Mouse (Mus musculus) lung, embryonic 14.5 days (tissue): ENCODE results near the gene Nudt16l1. TPM values are rescaled to one million over a fixed set of nuclear protein-coding genes. Genes with fewer than 3 reads are reported as not detected.

Source experiments
- ATAC-seq: fragments of 200-750 bp; cut with Nextera tagmentation; 2 replicates; pipeline ENCODE4 v1.8.0; 2017; ENCODE audit warnings: mild to moderate bottlenecking, moderate TSS enrichment, moderate library complexity; ENCODE audit not compliant: insufficient read depth
- DNase-seq: peaks from one replicate; pipeline ENCODE4 v3.0.0-alpha.2; 2015
- H3K27ac ChIP-seq: fragments of 300-500 bp; sonication (generic); 2 replicates; pipeline ENCODE4 v1.5.1; 2014; ENCODE audit warnings: low read depth, mild to moderate bottlenecking, moderate library complexity
- H3K27me3 ChIP-seq: fragments of 300-500 bp; sonication (generic); 2 replicates; pipeline ENCODE4 v1.6.1; 2014; ENCODE audit warnings: low read length, control low read depth; ENCODE audit not compliant: insufficient read depth
- H3K36me3 ChIP-seq: fragments of 300-500 bp; sonication (generic); 2 replicates; pipeline ENCODE4 v1.6.1; 2014; ENCODE audit warnings: control low read depth; ENCODE audit not compliant: insufficient read depth
- H3K4me1 ChIP-seq: fragments of 300-500 bp; sonication (generic); 2 replicates; pipeline ENCODE4 v1.6.1; 2014; ENCODE audit warnings: antibody characterized with exemption, control low read depth; ENCODE audit not compliant: insufficient read depth
- H3K4me2 ChIP-seq: fragments of 300-500 bp; sonication (generic); 2 replicates; pipeline ENCODE4 v1.6.1; 2014; ENCODE audit warnings: mild to moderate bottlenecking
- H3K4me3 ChIP-seq: fragments of 300-500 bp; sonication (generic); 2 replicates; pipeline ENCODE4 v1.5.1; 2014; ENCODE audit warnings: low read depth, low read length
- H3K9ac ChIP-seq: fragments of 300-500 bp; sonication (generic); 2 replicates; pipeline ENCODE4 v1.6.1; 2014
- H3K9me3 ChIP-seq: fragments of 300-500 bp; sonication (generic); 2 replicates; pipeline ENCODE4 v1.6.1; 2016; ENCODE audit warnings: low read depth, low read length, control low read depth
- CTCF ChIP-seq: IDR thresholded peaks from 2 replicates; pipeline ENCODE4 v1.5.1; 2016; ENCODE audit warnings: antibody characterized with exemption, low read depth
- WGBS: fragments of 180-500 bp; shearing (Covaris S2); extraction: QIAGEN DNeasy Blood & Tissue Kit; methylation state at CpG from one replicate; pipeline ENCODE4 v1.1.7; 2014; 5-methylcytosine and 5-hydroxymethylcytosine counted together
- polyA plus RNA-seq: library from polyadenylated mRNA; unstranded; fragments of >200 nt; fragmentation: Nextera tagmentation; extraction: Ambion mirVana; gene quantifications from 2 replicates; pipeline ENCODE4 v1.2.1, GENCODE M21; 2014

The Nudt16l1 gene
- polyA plus RNA-seq, 1 experiment from 2014 or later = 154 TPM

- Histone ChIP-seq H3K9ac (no peak overlapping the region), H3K4me1 (no peaks in the 10 kb centered on the region), H3K27ac (0 out of 2 replicates have a peak overlapping the region, but pooled peaks have one; percentile 36), H3K36me3 (0 out of 2 replicates have a peak, but pooled peaks cover 10% of the 10 kb centered on the region), H3K4me2 (no peak overlapping the region), H3K27me3 (no peaks in the 10 kb centered on the region), H3K9me3 (no peaks in the 10 kb centered on the region), H3K4me3 (no peak overlapping the region)
- ATAC-seq (no peak), DNase-seq (no peak)
- 87% methylated on average over 6 of the region's 6 CpGs for WGBS
- no peak for TF ChIP-seq CTCF
Measured at GRCm38 (mm10) chr16:4898881-4899280, 39.7 kb upstream of the Nudt16l1 start.

GRCm38 (mm10) chr16:4899711-4900110 lies 38.9 kb upstream of the Nudt16l1 start:
- no peak overlapping the region for H3K9ac ChIP-seq
- no peak for ATAC-seq

DNA sequence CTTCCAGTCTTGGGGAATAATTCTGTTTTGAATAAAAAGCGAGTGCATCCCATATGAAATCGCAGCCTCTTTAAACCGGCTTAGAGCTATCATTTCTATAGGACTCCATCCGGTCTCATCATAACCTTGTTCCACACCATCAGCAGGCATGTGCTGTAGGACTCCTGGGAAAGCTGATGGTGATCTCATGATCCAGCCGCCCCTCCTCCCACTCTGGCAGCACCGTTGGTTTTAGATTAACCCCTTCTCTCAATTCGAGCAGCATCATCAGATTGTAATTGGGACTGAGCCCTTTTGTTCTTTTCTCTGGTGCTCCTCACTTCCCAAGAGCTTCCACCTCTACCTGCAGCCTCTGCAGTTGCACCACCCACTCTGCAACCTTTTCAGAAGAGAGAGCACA lies 37.4 kb upstream of the Nudt16l1 start:
- WGBS = 59% methylated on average over 7 of the region's 7 CpGs

More at GRCm38 (mm10) chr16:4899711-4900110, 38.9 kb upstream of the Nudt16l1 start:
- Histone ChIP-seq H3K9me3 (no peaks in the 10 kb centered on the region), H3K27ac (peak overlapping the region; percentile 62), H3K4me2 (no peak overlapping the region; the same call in 1 of the 2 replicates), H3K4me3 (no peak overlapping the region), H3K36me3 (0 out of 2 replicates have a peak, but pooled peaks cover 5% of the 10 kb centered on the region), H3K27me3 (no peaks in the 10 kb centered on the region), H3K4me1 (no peaks in the 10 kb centered on the region)
- 38% methylated on average over 2 of the region's 2 CpGs for WGBS
- DNase-seq = peak; percentile 91
- no peak for TF ChIP-seq CTCF

GRCm38 (mm10) chr16:4902390-4902789 lies 36.2 kb upstream of the Nudt16l1 start:
- Histone ChIP-seq H3K36me3 (0 out of 2 replicates have a peak, but pooled peaks cover 4% of the 10 kb centered on the region), H3K4me2 (no peak overlapping the region), H3K27ac (no peak overlapping the region), H3K9ac (no peak overlapping the region), H3K4me1 (0 out of 2 replicates have a peak, but pooled peaks cover 7% of the 10 kb centered on the region), H3K9me3 (no peaks in the 10 kb centered on the region), H3K27me3 (no peaks in the 10 kb centered on the region), H3K4me3 (no peak overlapping the region)
- ATAC-seq = no peak
- DNase-seq = no peak
- WGBS = 75% methylated on average over 2 of the region's 2 CpGs
- no peak for TF ChIP-seq CTCF

More for the DNA sequence above, 37.4 kb upstream of the Nudt16l1 start:
- TF ChIP-seq CTCF = no peak
- DNase-seq = no peak
- 0 out of 2 replicates have a peak, but pooled peaks cover 3% of the 10 kb centered on the region for H3K36me3 ChIP-seq
- no peak overlapping the region for H3K9ac ChIP-seq
- H3K27ac ChIP-seq = no peak overlapping the region
- H3K4me3 ChIP-seq = no peak overlapping the region
- 0 out of 2 replicates have a peak, but pooled peaks cover 7% of the 10 kb centered on the region for H3K4me1 ChIP-seq
- no peaks in the 10 kb centered on the region for H3K27me3 ChIP-seq
- no peak for ATAC-seq
- no peak overlapping the region for H3K4me2 ChIP-seq
- no peaks in the 10 kb centered on the region for H3K9me3 ChIP-seq

- Histone ChIP-seq H3K4me1 (0 out of 2 replicates have a peak, but pooled peaks cover 7% of the 10 kb centered on the region), H3K27me3 (no peaks in the 10 kb centered on the region), H3K9ac (no peak overlapping the region), H3K36me3 (peaks cover 12% of the 10 kb centered on the region), H3K4me2 (no peak overlapping the region), H3K9me3 (no peaks in the 10 kb centered on the region), H3K4me3 (no peak overlapping the region), H3K27ac (no peak overlapping the region)
- 55% methylated on average over 6 of the region's 6 CpGs for WGBS
- no peak for TF ChIP-seq CTCF
- no peak for ATAC-seq
- DNase-seq = no peak
Measured at GRCm38 (mm10) chr16:4903491-4904102, 35.0 kb upstream of the Nudt16l1 start.

DNA sequence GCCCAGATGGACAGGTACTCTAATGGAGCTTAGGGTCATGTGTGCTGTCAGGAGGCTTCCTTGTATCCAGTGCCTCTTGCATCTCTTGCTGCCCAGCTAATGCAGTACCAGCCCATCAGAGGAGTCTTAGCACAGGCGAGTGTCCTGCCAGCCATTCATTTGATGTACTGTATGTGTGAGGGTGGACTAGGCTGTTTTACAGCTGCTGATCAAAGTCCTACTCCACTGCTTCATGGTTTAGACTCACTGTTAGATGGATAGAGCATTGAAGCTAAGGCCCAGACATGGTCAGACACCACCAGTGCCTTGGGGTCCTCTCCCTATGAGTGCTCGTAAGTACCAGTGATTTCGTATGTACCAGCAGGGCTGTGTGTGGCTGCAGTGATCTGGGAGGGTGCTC lies 33.7 kb upstream of the Nudt16l1 start:
- WGBS = 84% methylated on average over 3 of the region's 3 CpGs
- no peaks in the 10 kb centered on the region for H3K27me3 ChIP-seq
- peaks cover 20% of the 10 kb centered on the region for H3K36me3 ChIP-seq
- H3K4me3 ChIP-seq = no peak overlapping the region
- H3K9ac ChIP-seq = no peak overlapping the region
- H3K27ac ChIP-seq = no peak overlapping the region
- DNase-seq = no peak
- 0 out of 2 replicates have a peak, but pooled peaks cover 7% of the 10 kb centered on the region for H3K4me1 ChIP-seq
- no peaks in the 10 kb centered on the region for H3K9me3 ChIP-seq
- no peak for TF ChIP-seq CTCF
- ATAC-seq = no peak
- H3K4me2 ChIP-seq = no peak overlapping the region

DNA sequence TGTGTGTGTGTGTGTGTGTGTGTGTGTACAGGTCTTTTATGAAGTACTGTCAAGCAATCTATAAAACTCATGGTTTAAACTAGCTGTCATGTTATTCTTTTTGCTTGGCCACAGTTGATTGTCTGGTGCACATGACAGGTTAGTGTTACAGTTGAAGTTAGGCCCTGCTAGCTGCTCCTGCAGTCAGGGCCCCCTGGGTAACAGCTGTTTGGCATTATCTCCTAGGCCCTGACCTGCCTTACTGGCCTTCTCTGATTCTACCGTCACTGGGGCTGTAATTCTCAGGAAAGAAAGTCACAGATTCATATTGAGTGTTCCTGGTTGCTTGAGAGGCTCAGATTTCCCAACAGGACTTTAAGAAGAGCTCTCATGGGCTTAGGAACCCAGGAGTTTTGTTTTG lies 33.0 kb upstream of the Nudt16l1 start:
- no peak for ATAC-seq
- H3K9ac ChIP-seq = no peak overlapping the region
- DNase-seq = no peak

More for the DNA sequence above, 33.0 kb upstream of the Nudt16l1 start:
- Histone ChIP-seq H3K4me3 (no peak overlapping the region), H3K4me2 (no peak overlapping the region), H3K4me1 (0 out of 2 replicates have a peak, but pooled peaks cover 7% of the 10 kb centered on the region), H3K27me3 (no peaks in the 10 kb centered on the region), H3K9me3 (no peaks in the 10 kb centered on the region), H3K36me3 (peaks cover 27% of the 10 kb centered on the region), H3K27ac (peak overlapping the region; percentile 63; the same call in 1 of the 2 replicates)
- TF ChIP-seq CTCF = no peak
- 30% methylated on average over 1 of the region's 1 CpGs for WGBS
